Mouse (Mus musculus): ENCODE data around the gene Abr. TPM values are rescaled to one million over a fixed set of nuclear protein-coding genes. Genes with fewer than 3 reads are reported as not detected.

The Abr gene
- polyA plus RNA-seq (2017; shearing (Covaris generic)): 10 to 100 TPM; 42.4 to 72.3 TPM

DNA sequence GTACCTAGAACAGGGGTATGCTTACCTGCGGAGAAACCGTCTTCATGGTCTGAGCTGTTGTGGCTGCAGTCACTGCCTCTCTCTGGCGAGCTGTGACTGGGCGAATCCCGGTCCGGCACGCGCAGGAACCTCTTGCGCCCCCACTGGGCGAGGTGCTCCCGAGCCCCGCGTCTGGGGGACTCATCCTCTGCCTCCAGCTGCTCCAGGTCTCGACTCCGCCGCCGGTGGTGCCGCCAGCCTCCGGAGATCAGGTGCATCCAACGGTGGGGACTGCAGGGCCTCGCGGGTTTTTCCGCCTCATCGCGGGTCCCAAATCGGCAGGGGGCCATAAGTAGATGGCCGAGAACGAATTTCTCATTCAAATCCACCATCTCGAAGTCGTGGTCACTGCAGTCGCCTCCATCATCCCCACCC lies at the start of gene Abr:
Abr (minus strand) TSS at position 163 of the 414 bp plus-strand sequence.

DNA sequence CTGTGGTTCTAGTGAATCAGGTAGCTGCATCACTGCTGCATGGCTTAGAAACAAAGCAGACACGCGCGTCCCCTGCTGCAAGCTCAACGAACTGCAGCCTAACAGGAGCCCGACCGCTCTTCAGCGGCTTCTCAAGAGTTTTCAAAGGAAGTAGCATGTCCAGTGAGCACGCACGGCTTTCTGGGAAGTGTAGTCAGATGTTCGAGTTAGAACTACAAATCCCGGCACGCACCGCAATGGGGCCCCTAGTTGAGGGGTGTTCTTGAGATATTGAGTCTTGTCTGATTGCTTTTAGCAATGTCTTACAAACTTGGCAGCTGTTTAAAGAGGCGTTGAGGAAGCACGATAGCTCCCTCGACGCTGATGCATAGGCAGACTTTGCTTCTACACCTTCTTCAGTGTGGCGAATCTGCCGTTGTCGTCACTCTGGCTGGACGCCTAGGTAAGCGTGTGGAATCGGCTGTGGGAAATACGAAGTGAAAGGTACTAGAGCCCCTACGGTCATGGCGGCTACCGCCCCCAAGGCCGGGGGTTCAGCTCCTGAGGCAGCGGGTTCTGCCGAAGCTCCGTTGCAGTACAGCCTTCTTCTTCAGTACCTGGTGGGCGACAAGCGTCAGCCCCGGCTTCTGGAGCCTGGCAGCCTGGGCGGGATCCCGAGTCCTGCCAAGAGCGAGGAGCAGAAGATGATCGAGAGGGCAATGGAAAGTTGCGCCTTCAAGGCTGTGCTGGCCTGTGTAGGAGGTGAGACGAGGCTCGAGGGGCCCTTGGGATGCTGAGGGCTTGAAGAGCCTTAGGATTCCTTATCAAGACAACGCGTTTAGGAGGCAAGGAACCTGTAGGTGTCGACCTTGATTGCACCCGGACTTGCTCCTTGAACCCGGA lies 215.2 kb downstream of the Abr start, which contains the start of gene Timm22:
Timm22 (plus strand) TSS at position 251 of the 882 bp plus-strand sequence.

DNA sequence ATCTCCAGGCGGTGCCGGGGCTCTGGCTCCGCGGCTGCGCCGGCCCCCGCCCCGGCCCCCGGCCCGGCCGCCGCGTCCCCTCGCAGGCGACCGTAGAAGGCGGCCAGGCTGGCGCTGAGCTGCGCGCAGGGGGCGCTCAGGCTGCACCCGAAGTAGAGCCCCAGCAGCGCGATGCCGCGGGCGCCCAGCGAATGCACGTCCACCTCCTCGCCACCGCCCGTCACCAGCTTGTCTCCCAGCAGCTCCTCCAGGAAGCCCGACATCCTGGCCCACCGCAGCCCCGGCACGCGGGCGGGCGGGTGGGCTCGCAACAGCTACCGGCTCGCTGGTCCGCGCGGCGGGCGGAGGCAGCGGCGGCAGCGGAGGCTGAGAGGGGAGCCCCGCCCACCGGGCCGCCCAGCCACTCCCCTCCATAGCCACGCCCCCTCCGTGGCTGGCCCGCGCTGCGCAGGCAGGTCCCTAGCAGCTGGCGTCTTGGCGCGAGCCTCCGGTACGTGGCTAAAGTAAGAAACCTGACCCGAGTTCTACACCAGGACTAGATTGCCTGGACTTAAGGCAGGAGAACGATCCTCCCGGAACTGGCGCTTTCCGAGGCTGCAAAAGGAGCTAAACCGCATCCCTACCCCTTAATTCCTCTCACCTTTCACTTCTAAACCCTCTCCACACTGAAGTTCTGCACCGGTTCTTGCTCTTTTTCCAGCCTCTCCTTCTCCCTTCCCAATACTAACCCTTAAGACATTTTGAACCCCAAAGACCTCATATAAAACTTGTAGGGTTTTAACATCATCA lies 223.1 kb downstream of the Abr start, which contains the start of gene Nxn:
Nxn (minus strand) TSS at position 343 of the 789 bp plus-strand sequence.

Other genes starting within 250 kb of the Abr start
- 1 to 10 TPM; 2.4 to 3.2 TPM for gene Nxn, start 223.2 kb downstream of the Abr start, polyA plus RNA-seq (2017; shearing (Covaris generic))
- 10 to 100 TPM; 46.5 to 60.0 TPM for gene Timm22, start 215.4 kb downstream of the Abr start, polyA plus RNA-seq (2017; shearing (Covaris generic))
- gene Bhlha9, start 50.2 kb upstream of the Abr start, polyA plus RNA-seq (2017; shearing (Covaris generic)): under 1 TPM in 1 of 2 experiments, not detected in 1; 0.15 TPM
- not detected for gene Trarg1, start 57.5 kb upstream of the Abr start, polyA plus RNA-seq (2017; shearing (Covaris generic))
- 10 to 100 TPM; 45.8 to 46.6 TPM for gene Gosr1, start 141.3 kb upstream of the Abr start, polyA plus RNA-seq (2017; shearing (Covaris generic))
- gene Cpd, start 224.7 kb upstream of the Abr start, polyA plus RNA-seq (2017; shearing (Covaris generic)): 10 to 100 TPM in 1 of 2 experiments, 1 to 10 TPM in 1; 5.8 to 15.0 TPM